Mouse (Mus musculus) midbrain, postnatal 0 days (tissue): Measurements from ENCODE around the gene Tbc1d10c. TPM values are rescaled to one million over a fixed set of nuclear protein-coding genes. Genes with fewer than 3 reads are reported as not detected.

Experiments used
- ATAC-seq: fragments of 200-750 bp; cut with Nextera tagmentation; 2 replicates; pipeline ENCODE4 v1.8.0; 2017; ENCODE audit warnings: moderate number of reproducible peaks, mild to moderate bottlenecking, moderate TSS enrichment, moderate library complexity; ENCODE audit not compliant: low FRiP score
- DNase-seq: peaks from one replicate; pipeline ENCODE4 v3.0.0-alpha.2; 2015; ENCODE audit warnings: low spot score
- H3K27ac ChIP-seq: fragments of 300-500 bp; sonication (generic); 2 replicates; pipeline ENCODE4 v1.5.1; 2014; ENCODE audit warnings: low read depth, mild to moderate bottlenecking, low read length, mixed read lengths
- H3K27me3 ChIP-seq: fragments of 300-500 bp; sonication (generic); 2 replicates; pipeline ENCODE4 v1.6.1; 2014; ENCODE audit warnings: low read length, control low read depth, mixed read lengths; ENCODE audit not compliant: insufficient read depth
- H3K36me3 ChIP-seq: fragments of 300-500 bp; sonication (generic); 2 replicates; pipeline ENCODE4 v1.6.1; 2014; ENCODE audit warnings: low read length, control low read depth, mixed read lengths; ENCODE audit not compliant: insufficient read depth
- H3K4me1 ChIP-seq: fragments of 300-500 bp; sonication (generic); 2 replicates; pipeline ENCODE4 v1.6.1; 2014; ENCODE audit warnings: mild to moderate bottlenecking, control low read depth, antibody characterized with exemption, low read length, mixed read lengths; ENCODE audit not compliant: insufficient read depth
- H3K4me2 ChIP-seq: fragments of 300-500 bp; sonication (generic); 2 replicates; pipeline ENCODE4 v1.6.1; 2014; ENCODE audit warnings: low read depth, mild to moderate bottlenecking, low read length, mixed read lengths; ENCODE audit not compliant: poor library complexity, severe bottlenecking
- H3K4me3 ChIP-seq: fragments of 300-500 bp; sonication (generic); 2 replicates; pipeline ENCODE4 v1.5.1; 2014; ENCODE audit warnings: low read depth, mild to moderate bottlenecking, low read length, moderate library complexity
- H3K9ac ChIP-seq: fragments of 300-500 bp; sonication (generic); replicated peaks from 2 replicates; pipeline ENCODE4 v1.6.1; 2014; ENCODE audit warnings: mild to moderate bottlenecking, low read length, moderate library complexity, mixed read lengths; ENCODE audit not compliant: poor library complexity, severe bottlenecking
- H3K9me3 ChIP-seq: fragments of 300-500 bp; sonication (generic); 2 replicates; pipeline ENCODE4 v1.6.1; 2016; ENCODE audit warnings: low read length, control low read depth
- CTCF ChIP-seq: IDR thresholded peaks from 2 replicates; pipeline ENCODE4 v1.5.1; 2016; ENCODE audit warnings: antibody characterized with exemption, mild to moderate bottlenecking
- WGBS: fragments of 180-500 bp; shearing (Covaris S2); extraction: QIAGEN DNeasy Blood & Tissue Kit; methylation state at CpG from one replicate; pipeline ENCODE4 v1.1.7; 2014; 5-methylcytosine and 5-hydroxymethylcytosine counted together
- polyA plus RNA-seq: library from polyadenylated mRNA; unstranded; fragments of >200 nt; fragmentation: Nextera tagmentation; extraction: Ambion mirVana; gene quantifications from 2 replicates; pipeline ENCODE4 v1.2.1, GENCODE M21; 2015
- total RNA-seq: library from RNA; depleted of rRNA; stranded (reverse); fragments of >200 nt; gene quantifications from 2 replicates; pipeline ENCODE4 v1.2.3, GENCODE M21; 2014

Tbc1d10c gene
- total and polyA plus RNA-seq, 2 experiments from 2014 or later = 0.49 to 1.2 TPM

- Histone ChIP-seq H3K9me3 (no peaks in the 10 kb centered on the region), H3K4me1 (no peaks in the 10 kb centered on the region), H3K9ac (no peak within 1 kb of the TSS), H3K4me2 (no peak within 1 kb of the TSS), H3K4me3 (no peak within 1 kb of the TSS), H3K36me3 (no peaks in the 10 kb centered on the region), H3K27ac (no peak within 1 kb of the TSS), H3K27me3 (no peaks in the 10 kb centered on the region)
- TF ChIP-seq CTCF = no peak
- ATAC-seq (no peak), DNase-seq (no peak)
- 87% methylated on average over 7 of the region's 7 CpGs for WGBS
These were observed 47.3 kb downstream of the Tbc1d10c start, which contains the start of gene Cabp4 for GRCm38 (mm10) chr19:4143759-4144268. TSS of gene Cabp4 (minus strand) at chr19:4144033.

GRCm38 (mm10) chr19:4142416-4143173 is 48.5 kb downstream of the Tbc1d10c start:
- Histone ChIP-seq H3K9me3 (no peaks in the 10 kb centered on the region), H3K27ac (no peak overlapping the region), H3K4me3 (no peak overlapping the region), H3K4me1 (no peaks in the 10 kb centered on the region), H3K27me3 (no peaks in the 10 kb centered on the region), H3K36me3 (no peaks in the 10 kb centered on the region), H3K9ac (no peak overlapping the region), H3K4me2 (no peak overlapping the region)
- TF ChIP-seq CTCF = no peak
- 88% methylated on average over 18 of the region's 18 CpGs for WGBS
- no peak for ATAC-seq
- DNase-seq = no peak

GRCm38 (mm10) chr19:4140147-4140546 is 50.9 kb downstream of the Tbc1d10c start:
- WGBS = 82% methylated on average over 6 of the region's 6 CpGs
- Histone ChIP-seq H3K36me3 (no peaks in the 10 kb centered on the region), H3K4me2 (no peak overlapping the region), H3K4me3 (no peak overlapping the region), H3K9me3 (no peaks in the 10 kb centered on the region), H3K4me1 (no peaks in the 10 kb centered on the region), H3K27me3 (no peaks in the 10 kb centered on the region), H3K27ac (no peak overlapping the region), H3K9ac (no peak overlapping the region)
- ATAC-seq = no peak
- no peak for DNase-seq
- TF ChIP-seq CTCF = no peak

- H3K27me3 ChIP-seq = no peaks in the 10 kb centered on the region
- H3K4me2 ChIP-seq = no peak within 1 kb of the TSS
- DNase-seq (no peak), ATAC-seq (no peak)
- TF ChIP-seq CTCF = no peak
- no peaks in the 10 kb centered on the region for H3K4me1 ChIP-seq
- WGBS = 41% methylated on average over 2 of the region's 2 CpGs
- H3K9me3 ChIP-seq = no peaks in the 10 kb centered on the region
- H3K4me3 ChIP-seq = no peak within 1 kb of the TSS
- H3K36me3 ChIP-seq = no peaks in the 10 kb centered on the region
- no peak within 1 kb of the TSS for H3K9ac ChIP-seq
- H3K27ac ChIP-seq = no peak within 1 kb of the TSS
These were observed 51.6 kb downstream of the Tbc1d10c start, which contains the start of gene Gpr152 for GRCm38 (mm10) chr19:4139446-4139845. TSS of gene Gpr152 (plus strand) at chr19:4139787.

- DNase-seq (no peak), ATAC-seq (no peak)
- Histone ChIP-seq H3K36me3 (peaks cover 3% of the 10 kb centered on the region; the same call in 1 of the 2 replicates), H3K27ac (no peak overlapping the region), H3K9ac (no peak overlapping the region), H3K4me2 (no peak overlapping the region), H3K9me3 (no peaks in the 10 kb centered on the region), H3K4me1 (no peaks in the 10 kb centered on the region), H3K4me3 (no peak overlapping the region), H3K27me3 (no peaks in the 10 kb centered on the region)
- TF ChIP-seq CTCF = no peak
- WGBS = 83% methylated on average over 5 of the region's 5 CpGs
These were observed 53.2 kb downstream of the Tbc1d10c start for GRCm38 (mm10) chr19:4137913-4138312.

GRCm38 (mm10) chr19:4136463-4136862 is 54.6 kb downstream of the Tbc1d10c start:
- Histone ChIP-seq H3K27ac (no peak overlapping the region), H3K27me3 (no peaks in the 10 kb centered on the region), H3K9ac (no peak overlapping the region), H3K36me3 (peaks cover 17% of the 10 kb centered on the region), H3K9me3 (no peaks in the 10 kb centered on the region), H3K4me2 (no peak overlapping the region), H3K4me3 (no peak overlapping the region), H3K4me1 (no peaks in the 10 kb centered on the region)
- no peak for DNase-seq
- TF ChIP-seq CTCF = no peak
- no peak for ATAC-seq
- 77% methylated on average over 5 of the region's 5 CpGs for WGBS
